Mouse (Mus musculus): ENCODE measurements around the gene Pdss2. TPM values are rescaled to one million over a fixed set of nuclear protein-coding genes. Genes with fewer than 3 reads are reported as not detected.
A peak's percentile ranks its signal among the peaks of the same experiment; 100 is the strongest.

Pdss2 gene
- polyA plus RNA-seq, 1 experiment from 2014 or later = 18.4 TPM

DNA sequence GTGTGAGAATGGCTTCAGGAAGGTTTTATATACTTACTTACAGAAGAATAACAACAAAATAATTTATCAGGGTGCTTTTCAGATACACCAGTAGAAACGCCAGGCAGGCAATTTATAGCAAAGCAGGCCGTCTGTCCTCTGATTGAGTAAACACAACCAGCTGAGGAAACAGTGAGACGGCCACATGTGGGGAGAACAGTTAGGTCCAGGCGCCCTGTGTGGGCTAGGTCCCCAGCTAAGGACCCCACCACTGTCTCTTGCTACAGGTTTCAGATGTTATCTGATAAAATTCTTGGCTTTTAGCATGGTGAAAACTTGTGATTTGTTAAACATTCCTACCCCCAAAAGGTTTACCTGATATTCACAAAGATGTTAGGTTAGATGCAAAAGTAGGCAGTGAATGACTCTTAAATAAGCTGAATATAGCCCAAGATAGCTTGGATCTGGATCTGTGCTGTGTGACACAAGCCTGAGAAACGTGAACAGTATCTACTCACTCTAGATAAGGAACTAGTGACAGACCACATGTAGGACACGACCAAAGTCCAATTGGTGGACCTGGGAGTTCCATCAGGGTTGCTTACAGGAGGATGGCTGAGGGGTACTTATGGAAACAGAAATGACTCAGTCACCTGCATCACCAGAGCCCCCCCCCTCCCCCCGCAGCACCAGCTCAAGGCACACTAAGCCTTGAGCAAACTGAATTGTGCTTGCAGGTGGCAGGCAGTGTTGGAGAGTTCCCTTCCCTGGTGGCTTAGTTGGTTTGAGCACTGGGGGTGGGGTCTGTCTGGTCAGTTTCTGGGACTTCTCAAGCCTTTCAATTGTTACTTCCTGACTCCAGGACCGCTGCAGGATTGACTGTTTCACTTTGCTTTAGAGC is 56.2 kb downstream of the Pdss2 start:
- Histone ChIP-seq H3K9ac (ENCODE audit: low read depth, low read length) (no peak overlapping the region), H3K4me1 (replicated peaks; ENCODE audit: control insufficient read depth, insufficient read depth, low read length) (no peaks in the 10 kb centered on the region), H3K9me3 (ENCODE audit: control insufficient read depth, low read length) (no peaks in the 10 kb centered on the region), H3K4me3 (ENCODE audit: low read depth, low read length) (no peak overlapping the region), H3K36me3 (ENCODE audit: control insufficient read depth, insufficient read depth, low read length) (no peaks in the 10 kb centered on the region), H3K4me2 (replicated peaks; ENCODE audit: low read depth, low read length) (no peak overlapping the region), H3K27me3 (ENCODE audit: control insufficient read depth, insufficient read depth, low read length) (no peaks in the 10 kb centered on the region), H3K27ac (ENCODE audit: low read depth, low read length) (no peak overlapping the region)
- WGBS = 60% methylated on average over 8 of the region's 8 CpGs
- DNase-seq (ENCODE audit: low spot score) = no peak
- no peak for ATAC-seq (ENCODE audit: low FRiP score)

DNA sequence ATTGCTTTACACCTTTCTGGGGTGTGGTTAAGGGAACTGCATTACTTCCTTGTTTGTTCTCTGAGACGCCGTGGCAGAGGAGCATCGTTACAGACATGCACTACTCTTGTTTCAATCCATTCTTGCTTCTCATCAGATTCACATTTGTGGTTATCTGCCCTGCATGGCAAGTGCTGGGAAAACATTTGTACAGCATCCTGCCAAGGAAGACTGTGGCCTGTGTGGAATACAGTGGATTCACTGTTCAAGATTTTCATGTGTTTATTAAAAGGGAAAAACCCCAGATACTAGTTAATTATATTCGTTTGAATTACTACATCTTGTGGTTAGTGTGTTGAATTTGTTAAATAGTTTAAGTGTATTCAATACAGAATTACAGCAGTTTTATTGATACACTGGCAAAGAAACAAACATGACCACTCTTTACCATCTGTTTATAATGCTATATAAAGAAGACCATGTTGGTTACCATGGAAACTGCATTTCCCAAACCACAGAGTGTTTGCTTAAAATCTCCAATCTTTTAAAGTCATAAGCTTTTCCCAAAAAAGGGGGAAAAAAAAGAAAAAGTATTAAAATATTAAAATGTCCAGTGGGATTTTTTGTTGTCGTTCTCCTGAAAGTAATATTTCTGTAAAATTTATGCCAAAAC is 58.5 kb downstream of the Pdss2 start:
- no peaks in the 10 kb centered on the region for H3K27me3 ChIP-seq (ENCODE audit: control insufficient read depth, insufficient read depth, low read length)
- H3K9me3 ChIP-seq (ENCODE audit: control insufficient read depth, low read length) = no peaks in the 10 kb centered on the region
- H3K27ac ChIP-seq (ENCODE audit: low read depth, low read length) = no peak overlapping the region
- ATAC-seq (ENCODE audit: low FRiP score) (no peak), DNase-seq (ENCODE audit: low spot score) (no peak)
- H3K36me3 ChIP-seq (ENCODE audit: control insufficient read depth, insufficient read depth, low read length) = no peaks in the 10 kb centered on the region
- H3K9ac ChIP-seq (ENCODE audit: low read depth, low read length) = no peak overlapping the region
- 88% methylated on average over 5 of the region's 5 CpGs for WGBS
- no peak overlapping the region for H3K4me3 ChIP-seq (ENCODE audit: low read depth, low read length)
- no peak overlapping the region for H3K4me2 ChIP-seq (replicated peaks; ENCODE audit: low read depth, low read length)
- no peaks in the 10 kb centered on the region for H3K4me1 ChIP-seq (replicated peaks; ENCODE audit: control insufficient read depth, insufficient read depth, low read length)

DNA sequence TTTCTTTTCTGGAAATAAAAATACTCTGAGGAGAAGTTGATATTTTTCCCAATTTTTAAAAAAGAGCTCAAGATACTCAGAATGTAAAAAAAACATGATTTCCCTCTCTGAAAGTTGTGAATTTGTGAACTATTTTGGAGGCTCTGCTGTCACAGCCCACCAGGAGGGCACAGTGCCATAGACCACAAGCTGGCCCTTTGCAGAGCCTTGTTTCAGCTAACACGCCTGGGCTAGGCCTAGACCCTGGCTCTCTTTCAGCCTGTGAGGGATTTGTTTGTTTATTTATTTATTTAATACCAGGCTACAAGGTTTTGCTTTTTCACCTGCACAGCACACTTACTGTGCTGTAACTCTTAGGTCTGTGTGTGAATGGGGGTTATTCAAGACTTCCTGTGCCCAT is 64.3 kb downstream of the Pdss2 start:
- Histone ChIP-seq H3K9me3 (ENCODE audit: control insufficient read depth, low read length) (no peaks in the 10 kb centered on the region), H3K4me1 (replicated peaks; ENCODE audit: control insufficient read depth, insufficient read depth, low read length) (no peaks in the 10 kb centered on the region), H3K36me3 (ENCODE audit: control insufficient read depth, insufficient read depth, low read length) (no peaks in the 10 kb centered on the region), H3K27me3 (ENCODE audit: control insufficient read depth, insufficient read depth, low read length) (no peaks in the 10 kb centered on the region), H3K9ac (ENCODE audit: low read depth, low read length) (no peak overlapping the region), H3K4me2 (replicated peaks; ENCODE audit: low read depth, low read length) (no peak overlapping the region), H3K4me3 (ENCODE audit: low read depth, low read length) (no peak overlapping the region), H3K27ac (ENCODE audit: low read depth, low read length) (no peak overlapping the region)
- ATAC-seq (ENCODE audit: low FRiP score) = no peak
- 56% methylated on average over 1 of the region's 1 CpGs for WGBS
- DNase-seq (ENCODE audit: low spot score) = no peak

DNA sequence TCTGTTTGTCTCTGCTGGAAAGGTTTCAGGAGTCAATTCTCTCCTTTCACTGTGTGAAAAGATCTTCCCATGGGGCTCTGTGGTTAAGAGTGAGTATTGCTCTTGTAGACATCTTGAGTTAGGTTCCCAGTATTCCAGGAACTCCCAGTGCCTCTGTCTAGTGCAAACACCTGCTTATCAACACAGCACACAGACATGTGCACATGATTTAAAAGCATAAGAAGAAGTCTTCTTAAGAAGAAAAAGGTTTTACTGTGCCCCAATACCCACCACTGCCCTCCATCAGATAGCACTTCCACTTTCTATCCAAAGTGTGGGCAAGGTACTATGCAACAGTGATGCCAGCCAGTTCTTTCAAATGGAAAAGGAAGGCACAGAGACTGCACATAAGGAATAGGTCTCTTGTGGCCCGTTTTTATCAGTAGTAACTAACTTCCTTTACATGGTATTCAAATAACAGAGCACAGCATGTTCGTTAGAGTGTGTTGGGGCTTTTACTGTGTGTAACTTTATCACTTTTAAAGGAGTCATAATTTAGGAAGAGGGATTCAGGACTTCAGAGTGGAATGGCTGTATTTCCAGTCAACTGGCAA is 69.4 kb downstream of the Pdss2 start:
- no peak overlapping the region for H3K4me3 ChIP-seq (ENCODE audit: low read depth, low read length)
- WGBS = 81% methylated on average over 2 of the region's 2 CpGs
- H3K4me1 ChIP-seq (replicated peaks; ENCODE audit: control insufficient read depth, insufficient read depth, low read length) = 0 out of 2 replicates have a peak, but pooled peaks cover 2% of the 10 kb centered on the region
- no peak overlapping the region for H3K27ac ChIP-seq (ENCODE audit: low read depth, low read length)
- ATAC-seq (ENCODE audit: low FRiP score) = no peak
- H3K9me3 ChIP-seq (ENCODE audit: control insufficient read depth, low read length) = no peaks in the 10 kb centered on the region
- no peak for DNase-seq (ENCODE audit: low spot score)
- H3K4me2 ChIP-seq (replicated peaks; ENCODE audit: low read depth, low read length) = no peak overlapping the region
- no peaks in the 10 kb centered on the region for H3K27me3 ChIP-seq (ENCODE audit: control insufficient read depth, insufficient read depth, low read length)
- H3K36me3 ChIP-seq (ENCODE audit: control insufficient read depth, insufficient read depth, low read length) = no peaks in the 10 kb centered on the region
- no peak overlapping the region for H3K9ac ChIP-seq (ENCODE audit: low read depth, low read length)

DNA sequence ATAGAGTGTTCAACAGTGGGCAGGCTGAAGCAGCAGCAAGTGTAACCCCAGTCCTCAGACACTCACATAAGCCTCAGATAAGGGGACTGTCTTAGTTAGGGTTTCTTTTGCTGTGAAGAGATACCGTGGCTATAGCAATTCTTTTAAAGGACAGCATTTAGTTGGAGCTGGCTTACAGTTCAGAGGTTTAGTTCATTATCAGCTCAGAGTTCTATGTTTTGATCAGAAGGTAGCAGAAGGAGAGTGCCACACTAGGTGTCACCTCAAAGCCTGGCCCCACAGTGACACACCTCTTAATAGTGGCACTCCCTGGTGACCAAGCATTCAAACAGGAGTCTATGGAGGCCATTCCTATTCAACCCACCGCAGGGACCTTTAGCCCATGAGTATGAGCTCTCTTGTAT is 70.0 kb downstream of the Pdss2 start:
- H3K27me3 ChIP-seq (ENCODE audit: control insufficient read depth, insufficient read depth, low read length) = no peaks in the 10 kb centered on the region
- 0 out of 2 replicates have a peak, but pooled peaks cover 2% of the 10 kb centered on the region for H3K4me1 ChIP-seq (replicated peaks; ENCODE audit: control insufficient read depth, insufficient read depth, low read length)
- no peak overlapping the region for H3K9ac ChIP-seq (ENCODE audit: low read depth, low read length)
- no peaks in the 10 kb centered on the region for H3K36me3 ChIP-seq (ENCODE audit: control insufficient read depth, insufficient read depth, low read length)
- DNase-seq (ENCODE audit: low spot score) (no peak), ATAC-seq (ENCODE audit: low FRiP score) (no peak)
- H3K27ac ChIP-seq (ENCODE audit: low read depth, low read length) = no peak overlapping the region
- no peaks in the 10 kb centered on the region for H3K9me3 ChIP-seq (ENCODE audit: control insufficient read depth, low read length)
- WGBS = 93% methylated on average over 2 of the region's 2 CpGs
- H3K4me2 ChIP-seq (replicated peaks; ENCODE audit: low read depth, low read length) = no peak overlapping the region
- H3K4me3 ChIP-seq (ENCODE audit: low read depth, low read length) = no peak overlapping the region

DNA sequence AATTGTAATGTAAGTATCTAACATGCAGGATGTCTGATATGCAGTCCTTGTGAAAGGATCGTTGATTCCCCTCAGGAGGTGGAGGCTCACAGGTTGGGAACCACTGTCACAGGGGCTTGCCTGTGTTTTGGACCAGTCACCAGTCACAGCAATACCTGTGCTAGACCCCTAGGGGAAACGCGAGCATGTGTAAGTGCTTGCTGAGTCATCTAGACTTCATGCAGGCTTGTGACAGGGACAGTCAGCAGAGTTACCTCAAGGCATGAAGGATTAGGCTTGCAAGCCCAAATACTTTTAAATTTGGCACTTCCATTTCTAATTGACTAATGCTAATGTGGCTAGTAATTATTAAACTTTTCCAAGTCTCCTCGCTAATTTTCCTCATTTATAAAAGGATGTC is 71.2 kb downstream of the Pdss2 start:
- 77% methylated on average over 4 of the region's 4 CpGs for WGBS
- 0 out of 2 replicates have a peak, but pooled peaks cover 2% of the 10 kb centered on the region for H3K4me1 ChIP-seq (replicated peaks; ENCODE audit: control insufficient read depth, insufficient read depth, low read length)
- H3K9me3 ChIP-seq (ENCODE audit: control insufficient read depth, low read length) = no peaks in the 10 kb centered on the region
- no peak overlapping the region for H3K9ac ChIP-seq (ENCODE audit: low read depth, low read length)
- DNase-seq (ENCODE audit: low spot score) (no peak), ATAC-seq (ENCODE audit: low FRiP score) (no peak)
- H3K27ac ChIP-seq (ENCODE audit: low read depth, low read length) = no peak overlapping the region
- no peaks in the 10 kb centered on the region for H3K27me3 ChIP-seq (ENCODE audit: control insufficient read depth, insufficient read depth, low read length)
- H3K4me2 ChIP-seq (replicated peaks; ENCODE audit: low read depth, low read length) = no peak overlapping the region
- no peaks in the 10 kb centered on the region for H3K36me3 ChIP-seq (ENCODE audit: control insufficient read depth, insufficient read depth, low read length)
- H3K4me3 ChIP-seq (ENCODE audit: low read depth, low read length) = no peak overlapping the region

DNA sequence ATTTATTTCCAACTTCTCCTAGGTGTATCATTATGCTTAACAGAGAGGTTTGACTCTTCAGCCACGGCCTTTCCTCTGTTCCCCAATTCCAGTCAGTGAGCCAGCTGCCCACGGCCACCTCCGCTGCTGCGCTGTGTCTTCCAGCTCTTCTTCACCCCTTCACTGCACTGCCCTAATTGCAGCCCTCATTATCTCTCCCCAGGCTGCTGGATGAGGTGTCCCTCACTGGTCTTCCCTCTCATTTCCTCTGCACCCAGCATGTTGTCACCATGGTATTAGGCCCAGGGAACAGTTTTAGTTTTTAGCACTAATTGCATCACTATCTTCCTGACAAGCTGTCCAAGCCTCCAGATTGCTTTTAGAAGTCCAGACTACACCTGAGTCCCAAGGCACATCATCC is 73.0 kb downstream of the Pdss2 start:
- Histone ChIP-seq H3K27me3 (ENCODE audit: control insufficient read depth, insufficient read depth, low read length) (no peaks in the 10 kb centered on the region), H3K4me2 (replicated peaks; ENCODE audit: low read depth, low read length) (no peak overlapping the region), H3K9ac (ENCODE audit: low read depth, low read length) (no peak overlapping the region), H3K9me3 (ENCODE audit: control insufficient read depth, low read length) (no peaks in the 10 kb centered on the region), H3K27ac (ENCODE audit: low read depth, low read length) (0 out of 2 replicates have a peak overlapping the region, but pooled peaks have one; percentile 7), H3K4me1 (replicated peaks; ENCODE audit: control insufficient read depth, insufficient read depth, low read length) (0 out of 2 replicates have a peak, but pooled peaks cover 2% of the 10 kb centered on the region), H3K36me3 (ENCODE audit: control insufficient read depth, insufficient read depth, low read length) (no peaks in the 10 kb centered on the region), H3K4me3 (ENCODE audit: low read depth, low read length) (no peak overlapping the region)
- ATAC-seq (ENCODE audit: low FRiP score) (no peak), DNase-seq (ENCODE audit: low spot score) (no peak)
- WGBS = 77% methylated on average over 4 of the region's 4 CpGs

DNA sequence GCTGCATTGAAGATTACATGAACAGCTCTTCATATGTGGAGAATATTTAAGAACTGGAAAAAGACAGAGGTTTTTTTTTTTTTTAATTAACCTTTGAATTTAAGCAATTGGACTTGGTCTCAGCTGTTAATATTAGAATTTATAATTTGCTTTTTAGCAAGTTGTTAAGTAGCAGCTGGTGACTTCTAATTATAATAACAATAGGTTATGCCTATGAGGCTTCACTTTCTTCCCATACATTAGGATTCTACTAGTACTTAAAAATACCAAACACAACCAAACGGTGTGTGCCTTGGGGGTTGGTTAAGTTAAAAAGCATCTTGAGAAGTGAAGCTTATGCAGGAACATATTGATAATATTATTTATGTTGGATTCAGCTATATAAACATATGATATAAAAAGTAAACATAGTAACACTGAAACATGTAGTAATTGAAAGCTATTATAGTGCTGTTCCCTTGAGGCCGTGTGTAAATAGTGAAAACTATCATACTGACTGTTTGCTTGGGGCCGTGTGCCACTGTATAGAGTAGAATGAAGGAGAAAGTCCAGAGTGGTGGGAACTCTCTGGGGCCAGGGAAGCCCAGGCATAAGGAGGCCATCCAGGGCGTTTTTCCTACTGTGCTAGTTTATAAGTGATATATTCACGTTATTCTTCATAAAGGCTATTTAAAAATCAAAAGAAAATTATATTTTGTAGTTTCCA is 87.0 kb downstream of the Pdss2 start:
- Histone ChIP-seq H3K9me3 (ENCODE audit: control insufficient read depth, low read length) (no peaks in the 10 kb centered on the region), H3K4me2 (replicated peaks; ENCODE audit: low read depth, low read length) (no peak overlapping the region), H3K9ac (ENCODE audit: low read depth, low read length) (no peak overlapping the region), H3K4me1 (replicated peaks; ENCODE audit: control insufficient read depth, insufficient read depth, low read length) (no peaks in the 10 kb centered on the region), H3K36me3 (ENCODE audit: control insufficient read depth, insufficient read depth, low read length) (no peaks in the 10 kb centered on the region), H3K27ac (ENCODE audit: low read depth, low read length) (no peak overlapping the region), H3K27me3 (ENCODE audit: control insufficient read depth, insufficient read depth, low read length) (no peaks in the 10 kb centered on the region), H3K4me3 (ENCODE audit: low read depth, low read length) (no peak overlapping the region)
- ATAC-seq (ENCODE audit: low FRiP score) = peak; percentile 56; the same call in 1 of the 2 replicates
- 74% methylated on average over 5 of the region's 5 CpGs for WGBS
- DNase-seq (ENCODE audit: low spot score) = no peak

Measured in hindbrain, embryonic 11.5 days (tissue).